Mouse (Mus musculus): ENCODE results near the gene Uqcc2.

Gene Uqcc2

GRCm38 (mm10) chr17:27133551-27134141, at the start of gene Uqcc2:
Gene Uqcc2 (minus strand): TSS chr17:27133916.
- peak; percentile 98 for DNase-seq (ENCODE audit: low read depth, low spot score)

GRCm38 (mm10) chr17:27182401-27182800, 48.7 kb upstream of the Uqcc2 start:
- no peak for DNase-seq (ENCODE audit: low read depth, low spot score)

- DNase-seq (ENCODE audit: low read depth, low spot score), result no peak
These were observed 48.0 kb upstream of the Uqcc2 start for GRCm38 (mm10) chr17:27181666-27182065.

- DNase-seq (ENCODE audit: low read depth, low spot score), result no peak
These were observed 46.1 kb upstream of the Uqcc2 start for GRCm38 (mm10) chr17:27179681-27180280.

- DNase-seq (ENCODE audit: low read depth, low spot score), result no peak
These were observed 44.9 kb upstream of the Uqcc2 start for GRCm38 (mm10) chr17:27178427-27179177.

GRCm38 (mm10) chr17:27178019-27178418, 44.3 kb upstream of the Uqcc2 start:
- DNase-seq (ENCODE audit: low read depth, low spot score), result no peak

GRCm38 (mm10) chr17:27176754-27177153, 43.0 kb upstream of the Uqcc2 start:
- no peak for DNase-seq (ENCODE audit: low read depth, low spot score)

- DNase-seq (ENCODE audit: low read depth, low spot score), result no peak
These were observed 42.6 kb upstream of the Uqcc2 start for GRCm38 (mm10) chr17:27176287-27176686.

GRCm38 (mm10) chr17:27175196-27175874, 41.6 kb upstream of the Uqcc2 start:
- peak; percentile 49 for DNase-seq (ENCODE audit: low read depth, low spot score)

GRCm38 (mm10) chr17:27173715-27174114, 40.0 kb upstream of the Uqcc2 start:
- no peak for DNase-seq (ENCODE audit: low read depth, low spot score)

GRCm38 (mm10) chr17:27172459-27172858, 38.7 kb upstream of the Uqcc2 start:
- DNase-seq (ENCODE audit: low read depth, low spot score), result no peak

GRCm38 (mm10) chr17:27171121-27171520, 37.4 kb upstream of the Uqcc2 start:
- DNase-seq (ENCODE audit: low read depth, low spot score), result no peak

- peak; percentile 49 for DNase-seq (ENCODE audit: low read depth, low spot score)
These were observed 36.4 kb upstream of the Uqcc2 start for GRCm38 (mm10) chr17:27169952-27170695.

- no peak for DNase-seq (ENCODE audit: low read depth, low spot score)
These were observed 34.9 kb upstream of the Uqcc2 start for GRCm38 (mm10) chr17:27168569-27168968.

- no peak for DNase-seq (ENCODE audit: low read depth, low spot score)
These were observed 33.8 kb upstream of the Uqcc2 start, which contains the start of gene Ip6k3 for GRCm38 (mm10) chr17:27167545-27167944. Gene Ip6k3 (minus strand): TSS chr17:27167795.

- no peak for DNase-seq (ENCODE audit: low read depth, low spot score)
These were observed 33.2 kb upstream of the Uqcc2 start for GRCm38 (mm10) chr17:27166901-27167300.

- DNase-seq (ENCODE audit: low read depth, low spot score), result peak; percentile 52
These were observed 31.5 kb upstream of the Uqcc2 start for GRCm38 (mm10) chr17:27165054-27165773.

GRCm38 (mm10) chr17:27160905-27161304, 27.2 kb upstream of the Uqcc2 start:
- DNase-seq (ENCODE audit: low read depth, low spot score), result no peak

GRCm38 (mm10) chr17:27159169-27159568, 25.5 kb upstream of the Uqcc2 start:
- no peak for DNase-seq (ENCODE audit: low read depth, low spot score)

GRCm38 (mm10) chr17:27158439-27158838, 24.7 kb upstream of the Uqcc2 start:
- DNase-seq (ENCODE audit: low read depth, low spot score), result no peak

- DNase-seq (ENCODE audit: low read depth, low spot score), result no peak
These were observed 22.0 kb upstream of the Uqcc2 start for GRCm38 (mm10) chr17:27155752-27156151.

Measured in forelimb bud, embryonic 11.5 days (tissue).